Mouse (Mus musculus): ENCODE measurements around the gene Capn11. TPM values are rescaled to one million over a fixed set of nuclear protein-coding genes. Genes with fewer than 3 reads are reported as not detected.

Capn11 gene
- total and polyA plus RNA-seq, 2 experiments from 2014 or later, result 0.76 TPM; not detected in 1

DNA sequence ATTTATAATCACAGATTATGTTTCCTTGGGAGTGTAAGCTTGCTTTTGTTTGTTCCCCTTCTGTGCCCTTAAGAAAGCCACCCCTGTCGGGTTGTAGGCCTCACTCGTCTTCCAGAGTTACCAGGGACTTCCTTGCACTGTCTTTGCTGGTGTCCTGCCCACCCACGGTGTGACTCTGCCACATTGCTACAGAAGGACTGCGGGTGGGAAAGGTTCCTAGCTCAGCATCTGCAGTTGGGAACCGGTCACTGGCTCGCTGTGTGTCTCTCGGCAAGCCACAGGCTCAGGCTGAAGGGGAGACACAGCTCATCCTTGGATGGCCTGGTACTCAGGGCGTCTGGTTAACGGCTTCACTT, 42.1 kb upstream of the Capn11 start:
- 58% methylated on average over 9 of the region's 9 CpGs for WGBS
- peak overlapping the region; percentile 13; the same call in 1 of the 2 replicates for H3K9ac ChIP-seq (replicated peaks; ENCODE audit: low read depth, low read length)

DNA sequence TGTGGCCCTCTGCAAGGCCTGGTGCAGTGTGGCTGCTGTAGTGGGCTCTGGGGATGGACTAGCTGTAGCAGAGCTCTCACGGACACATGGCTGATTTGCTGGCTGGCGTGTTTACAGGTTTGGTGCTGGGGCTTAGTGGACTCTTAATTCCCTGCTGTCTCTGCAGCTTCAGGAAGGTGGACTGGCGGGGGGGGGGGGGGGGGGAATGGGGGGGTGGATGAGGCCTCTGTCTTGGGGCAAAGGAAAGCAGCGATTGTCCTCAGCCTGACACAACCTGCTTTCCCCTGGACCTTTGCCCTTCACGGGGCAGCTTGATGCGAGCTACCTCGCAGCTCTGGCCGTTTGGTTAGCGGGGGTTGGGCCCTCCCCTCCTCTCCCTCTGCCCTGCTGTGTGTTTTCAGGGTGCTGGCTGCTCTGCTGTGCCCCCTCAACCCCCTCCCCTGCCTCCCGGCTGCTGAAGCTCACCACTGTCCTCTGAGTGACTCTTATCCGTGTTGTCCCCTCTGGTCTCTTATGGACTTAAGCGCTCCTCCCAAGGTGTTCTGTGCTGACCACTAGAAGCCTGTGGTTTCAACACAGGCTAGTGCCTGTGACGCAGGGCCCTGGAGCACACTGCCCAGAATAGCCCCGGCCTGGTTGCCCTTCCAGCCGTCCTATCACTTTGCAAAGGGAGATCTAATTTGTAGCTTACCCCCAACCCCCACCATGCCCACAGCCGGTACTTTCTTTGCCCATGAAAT, 41.5 kb upstream of the Capn11 start:
- TF ChIP-seq EP300 (IDR thresholded peaks at IDR 0.05; ENCODE audit: low read depth) (no peak), CTCF (IDR thresholded peaks at IDR 0.05; ENCODE audit: low read depth) (no peak)
- Histone ChIP-seq H3K4me3 (ENCODE audit: low read depth, low read length) (no peak overlapping the region), H3K9me3 (replicated peaks; ENCODE audit: control insufficient read depth, low read length) (no peaks in the 10 kb centered on the region), H3K4me2 (ENCODE audit: low read depth, low read length) (no peak overlapping the region), H3K36me3 (replicated peaks; ENCODE audit: control insufficient read depth, insufficient read depth, low read length) (peaks cover 10% of the 10 kb centered on the region; the same call in 1 of the 2 replicates), H3K27me3 (ENCODE audit: control insufficient read depth, insufficient read depth, low read length) (no peaks in the 10 kb centered on the region), H3K4me1 (ENCODE audit: control insufficient read depth, insufficient read depth) (peaks cover 8% of the 10 kb centered on the region; the same call in 1 of the 2 replicates), H3K9ac (replicated peaks; ENCODE audit: low read depth, low read length) (peak overlapping the region; percentile 13; the same call in 1 of the 2 replicates), H3K27ac (ENCODE audit: low read depth) (peak overlapping the region; percentile 83)
- ATAC-seq (ENCODE audit: insufficient read depth, low read depth) (peak; percentile 92), DNase-seq (ENCODE audit: low spot score) (peak; percentile 74)
- 34% methylated on average over 11 of the region's 16 CpGs for WGBS

More for the DNA sequence above, 42.1 kb upstream of the Capn11 start:
- peaks cover 8% of the 10 kb centered on the region; the same call in 1 of the 2 replicates for H3K4me1 ChIP-seq (ENCODE audit: control insufficient read depth, insufficient read depth)
- H3K9me3 ChIP-seq (replicated peaks; ENCODE audit: control insufficient read depth, low read length), result no peaks in the 10 kb centered on the region
- H3K36me3 ChIP-seq (replicated peaks; ENCODE audit: control insufficient read depth, insufficient read depth, low read length), result peaks cover 10% of the 10 kb centered on the region; the same call in 1 of the 2 replicates
- no peak overlapping the region for H3K4me2 ChIP-seq (ENCODE audit: low read depth, low read length)
- H3K4me3 ChIP-seq (ENCODE audit: low read depth, low read length), result no peak overlapping the region
- TF ChIP-seq CTCF (IDR thresholded peaks at IDR 0.05; ENCODE audit: low read depth), result no peak
- TF ChIP-seq EP300 (IDR thresholded peaks at IDR 0.05; ENCODE audit: low read depth), result no peak
- ATAC-seq (ENCODE audit: insufficient read depth, low read depth) (0 out of 2 replicates have a peak, but pooled peaks have one; percentile 7), DNase-seq (ENCODE audit: low spot score) (no peak)
- no peaks in the 10 kb centered on the region for H3K27me3 ChIP-seq (ENCODE audit: control insufficient read depth, insufficient read depth, low read length)
- peak overlapping the region; percentile 83 for H3K27ac ChIP-seq (ENCODE audit: low read depth)

DNA sequence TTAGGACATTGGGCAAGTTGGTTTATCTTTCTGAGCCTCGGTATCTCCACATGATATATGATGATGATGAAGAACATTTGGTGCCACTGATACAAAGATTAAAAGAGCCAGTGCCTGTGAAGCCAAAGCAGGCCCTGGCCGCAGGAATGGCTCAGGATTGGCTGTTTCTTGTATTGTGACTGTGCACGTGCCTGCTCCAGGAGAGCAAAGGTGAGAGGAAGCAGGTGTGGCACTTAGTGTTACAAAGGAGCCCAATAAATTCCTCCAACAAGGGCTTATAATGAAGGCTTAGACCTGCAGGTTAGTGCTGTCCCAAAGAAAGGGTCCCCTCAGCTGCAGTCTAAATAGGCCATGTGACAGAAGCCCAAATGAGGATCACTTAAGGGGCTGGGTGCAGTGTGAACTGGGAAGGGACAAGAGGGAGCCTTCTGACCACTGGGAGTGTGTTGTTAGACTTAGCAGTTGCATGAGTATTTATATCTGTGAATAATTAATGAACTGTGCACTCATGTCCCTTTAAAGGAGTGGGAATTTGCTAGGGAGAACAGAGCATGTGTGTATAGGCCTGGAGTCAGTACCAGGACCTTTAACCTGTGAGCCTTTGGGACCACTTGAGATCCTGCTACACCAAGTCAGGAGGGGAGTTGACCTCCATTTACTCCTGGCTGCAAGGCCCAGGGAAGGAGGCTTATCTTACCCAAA, 40.1 kb upstream of the Capn11 start:
- no peak overlapping the region for H3K27ac ChIP-seq (ENCODE audit: low read depth)
- H3K9ac ChIP-seq (replicated peaks; ENCODE audit: low read depth, low read length), result no peak overlapping the region
- TF ChIP-seq EP300 (IDR thresholded peaks at IDR 0.05; ENCODE audit: low read depth), result no peak
- no peak for TF ChIP-seq CTCF (IDR thresholded peaks at IDR 0.05; ENCODE audit: low read depth)
- no peak for ATAC-seq (ENCODE audit: insufficient read depth, low read depth)
- peaks cover 10% of the 10 kb centered on the region; the same call in 1 of the 2 replicates for H3K36me3 ChIP-seq (replicated peaks; ENCODE audit: control insufficient read depth, insufficient read depth, low read length)
- no peak overlapping the region for H3K4me2 ChIP-seq (ENCODE audit: low read depth, low read length)
- WGBS, result 86% methylated on average over 3 of the region's 3 CpGs
- H3K4me1 ChIP-seq (ENCODE audit: control insufficient read depth, insufficient read depth), result peaks cover 20% of the 10 kb centered on the region
- H3K4me3 ChIP-seq (ENCODE audit: low read depth, low read length), result no peak overlapping the region
- H3K27me3 ChIP-seq (ENCODE audit: control insufficient read depth, insufficient read depth, low read length), result no peaks in the 10 kb centered on the region
- H3K9me3 ChIP-seq (replicated peaks; ENCODE audit: control insufficient read depth, low read length), result no peaks in the 10 kb centered on the region
- no peak for DNase-seq (ENCODE audit: low spot score)

DNA sequence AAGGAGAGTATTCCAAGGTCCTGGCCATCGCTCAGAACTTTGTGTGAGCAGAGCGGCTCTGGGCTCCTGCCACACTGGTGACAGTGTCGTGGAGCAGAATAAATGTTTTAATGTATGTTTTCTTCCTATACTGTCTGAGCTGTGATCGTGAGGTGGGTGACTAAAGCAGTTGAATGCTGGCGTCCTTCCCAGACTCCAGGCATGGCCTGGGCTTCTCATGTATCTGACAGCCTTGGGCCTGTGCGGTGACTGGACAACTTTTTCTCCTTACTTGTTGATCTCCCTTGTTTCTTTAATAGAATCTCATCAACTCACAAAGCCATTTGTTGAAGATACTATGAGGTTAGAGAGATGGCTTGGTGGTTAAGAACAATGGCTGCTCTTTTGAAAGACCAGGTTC, 39.2 kb upstream of the Capn11 start:
- no peak for TF ChIP-seq CTCF (IDR thresholded peaks at IDR 0.05; ENCODE audit: low read depth)
- no peak for TF ChIP-seq EP300 (IDR thresholded peaks at IDR 0.05; ENCODE audit: low read depth)
- 52% methylated on average over 6 of the region's 6 CpGs for WGBS
- no peak overlapping the region for H3K4me2 ChIP-seq (ENCODE audit: low read depth, low read length)
- DNase-seq (ENCODE audit: low spot score) (no peak), ATAC-seq (ENCODE audit: insufficient read depth, low read depth) (no peak)
- peaks cover 27% of the 10 kb centered on the region for H3K4me1 ChIP-seq (ENCODE audit: control insufficient read depth, insufficient read depth)
- no peak overlapping the region for H3K9ac ChIP-seq (replicated peaks; ENCODE audit: low read depth, low read length)
- H3K27me3 ChIP-seq (ENCODE audit: control insufficient read depth, insufficient read depth, low read length), result no peaks in the 10 kb centered on the region
- H3K9me3 ChIP-seq (replicated peaks; ENCODE audit: control insufficient read depth, low read length), result no peaks in the 10 kb centered on the region
- no peak overlapping the region for H3K4me3 ChIP-seq (ENCODE audit: low read depth, low read length)
- H3K36me3 ChIP-seq (replicated peaks; ENCODE audit: control insufficient read depth, insufficient read depth, low read length), result peaks cover 10% of the 10 kb centered on the region; the same call in 1 of the 2 replicates
- no peak overlapping the region for H3K27ac ChIP-seq (ENCODE audit: low read depth)

DNA sequence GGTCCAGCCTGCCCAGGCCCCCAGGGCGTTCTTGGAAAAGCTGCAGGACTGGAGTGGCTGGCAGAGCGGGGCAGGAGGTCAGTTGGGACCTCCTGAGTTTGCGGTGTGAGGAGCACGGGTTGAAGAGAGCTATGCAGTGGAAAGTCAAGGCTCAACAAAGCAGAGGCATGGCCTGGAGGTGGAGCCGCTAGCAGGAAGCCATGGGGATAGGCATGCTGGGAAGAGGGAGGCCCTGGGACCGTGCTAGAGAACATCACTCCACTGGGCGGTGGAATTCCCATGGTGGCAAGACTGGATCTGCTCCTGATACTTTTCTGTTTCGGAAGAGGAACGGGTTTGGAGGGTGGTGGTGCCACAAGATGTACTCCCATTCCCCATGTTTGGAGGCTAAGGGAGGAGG, 37.9 kb upstream of the Capn11 start:
- Histone ChIP-seq H3K27me3 (ENCODE audit: control insufficient read depth, insufficient read depth, low read length) (no peaks in the 10 kb centered on the region), H3K9ac (replicated peaks; ENCODE audit: low read depth, low read length) (no peak overlapping the region), H3K9me3 (replicated peaks; ENCODE audit: control insufficient read depth, low read length) (no peaks in the 10 kb centered on the region), H3K36me3 (replicated peaks; ENCODE audit: control insufficient read depth, insufficient read depth, low read length) (peaks cover 10% of the 10 kb centered on the region; the same call in 1 of the 2 replicates), H3K4me2 (ENCODE audit: low read depth, low read length) (no peak overlapping the region), H3K4me1 (ENCODE audit: control insufficient read depth, insufficient read depth) (peaks cover 30% of the 10 kb centered on the region), H3K4me3 (ENCODE audit: low read depth, low read length) (no peak overlapping the region), H3K27ac (ENCODE audit: low read depth) (no peak overlapping the region)
- 84% methylated on average over 9 of the region's 9 CpGs for WGBS
- ATAC-seq (ENCODE audit: insufficient read depth, low read depth) (no peak), DNase-seq (ENCODE audit: low spot score) (no peak)
- TF ChIP-seq EP300 (IDR thresholded peaks at IDR 0.05; ENCODE audit: low read depth) (no peak), CTCF (IDR thresholded peaks at IDR 0.05; ENCODE audit: low read depth) (no peak)
